Mouse (Mus musculus): ENCODE data around the gene Spata31d1b. TPM values are rescaled to one million over a fixed set of nuclear protein-coding genes. Genes with fewer than 3 reads are reported as not detected.

Gene Spata31d1b
- not detected for polyA plus RNA-seq (2014; fragmentation: Illumina TruSeq; extraction: RNeasy Lipid Tissue Mini Kit (QIAGEN cat#74804); ENCODE audit: low read depth, low replicate concordance)

DNA sequence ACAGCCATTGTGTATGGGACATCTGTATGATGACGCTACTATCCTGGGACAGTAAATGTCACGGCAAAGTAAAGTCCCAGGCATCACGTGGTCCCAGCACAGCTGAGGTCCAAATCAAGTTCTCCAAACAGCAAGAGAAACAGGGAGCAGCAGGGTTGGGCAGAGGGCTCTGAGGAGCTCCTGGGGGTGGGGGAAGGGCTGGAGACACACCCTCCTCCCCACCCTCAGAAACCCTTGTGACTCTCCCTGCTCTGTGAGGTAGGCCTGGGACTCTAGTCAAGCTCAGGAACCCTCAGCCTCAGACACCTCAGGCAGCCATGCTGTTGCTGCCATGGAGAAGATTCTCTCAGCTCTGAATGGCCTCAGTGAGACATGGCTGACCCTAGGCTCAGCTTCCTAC is at the start of gene Spata31d1b:
Gene Spata31d1b, plus strand, starts transcription at position 301 of the 400 bp plus-strand sequence.

DNA sequence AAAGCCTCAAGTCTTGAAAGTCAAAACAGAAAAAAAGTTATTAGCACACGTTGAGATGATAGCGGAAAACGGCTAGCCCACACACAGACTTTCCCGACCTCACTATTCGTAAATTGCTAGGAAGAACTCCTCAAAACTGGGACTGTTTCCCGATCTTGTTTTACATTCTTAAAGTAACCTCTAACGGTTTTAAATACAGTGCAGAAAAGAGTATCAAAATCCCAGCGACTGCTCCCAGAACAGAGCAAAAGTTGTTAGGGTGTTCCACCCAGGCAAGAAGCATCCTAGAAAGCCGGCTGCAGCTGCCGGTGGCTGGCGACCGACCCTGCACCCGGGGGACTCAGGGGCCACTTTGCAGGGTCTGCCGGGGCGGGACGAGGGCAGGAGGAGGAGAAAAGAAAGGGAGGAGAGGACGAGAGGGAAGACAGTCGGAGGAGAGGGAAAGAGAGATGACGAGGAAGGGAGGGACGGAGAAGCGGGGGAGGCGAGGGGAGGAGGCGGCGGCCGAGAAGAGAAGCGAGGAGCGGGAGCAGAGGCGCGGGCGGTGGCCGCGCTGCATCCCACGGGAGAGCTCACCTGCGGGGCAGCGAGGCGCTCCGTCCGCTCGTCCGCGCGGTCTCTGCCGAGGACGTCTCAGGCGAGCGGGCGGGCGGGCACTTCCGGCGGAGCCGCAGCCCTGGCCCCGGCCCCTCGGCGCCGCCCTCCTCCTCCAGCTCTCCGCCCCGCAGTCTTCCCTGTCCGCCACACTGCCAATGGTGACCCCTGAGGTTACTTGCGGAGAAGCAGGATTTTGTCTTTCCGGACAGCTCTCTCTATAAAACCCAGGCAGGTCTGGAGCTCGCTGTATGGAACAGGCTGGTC is 36.7 kb upstream of the Spata31d1b start, which contains the start of gene Golm1:
Gene Golm1, minus strand, starts transcription at position 661 of the 861 bp plus-strand sequence.

DNA sequence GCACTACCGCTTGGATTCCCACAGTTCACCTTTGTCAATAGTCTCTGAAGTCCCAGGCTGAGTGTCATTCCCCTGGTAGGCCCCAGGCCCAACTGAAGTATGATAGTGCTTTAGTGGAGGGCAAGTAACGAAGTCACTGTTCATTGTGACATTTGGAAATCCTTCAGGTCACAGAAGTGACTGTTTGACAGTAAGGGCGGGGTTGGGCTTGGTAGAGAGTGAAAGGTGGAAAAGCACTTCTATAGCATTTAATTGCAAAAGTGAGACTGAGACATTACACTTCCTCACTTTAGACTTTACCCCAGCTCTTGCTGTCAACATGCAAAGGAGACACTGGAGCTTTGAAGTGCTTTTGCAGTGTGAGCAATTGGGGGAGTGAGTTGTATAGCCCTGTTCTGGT is 18.1 kb upstream of the Spata31d1b start, which contains the start of gene 4921517D22Rik:
Gene 4921517D22Rik, minus strand, starts transcription at position 101 of the 400 bp plus-strand sequence.

DNA sequence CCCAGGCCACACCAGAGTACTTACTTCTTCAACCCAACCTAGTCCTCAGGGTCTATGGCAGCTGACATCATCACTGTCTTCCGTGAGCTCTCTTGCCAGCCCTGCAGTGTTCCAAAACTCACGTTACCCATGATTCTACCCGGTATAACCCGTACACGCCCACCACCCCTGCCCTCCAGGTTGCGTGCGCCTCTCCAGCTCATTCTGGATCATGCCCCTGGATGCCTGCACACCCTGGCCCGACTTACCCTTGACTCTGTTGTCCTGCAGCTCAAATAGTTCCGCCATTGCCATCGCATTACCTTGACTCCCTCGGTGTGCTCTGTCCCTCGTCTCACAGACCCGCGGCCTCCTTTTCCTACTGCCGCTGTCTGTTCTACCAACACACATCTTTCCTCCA is 1.9 kb upstream of the Spata31d1b start, which contains the start of gene Spata31d1a:
Gene Spata31d1a, minus strand, starts transcription at position 101 of the 400 bp plus-strand sequence.

DNA sequence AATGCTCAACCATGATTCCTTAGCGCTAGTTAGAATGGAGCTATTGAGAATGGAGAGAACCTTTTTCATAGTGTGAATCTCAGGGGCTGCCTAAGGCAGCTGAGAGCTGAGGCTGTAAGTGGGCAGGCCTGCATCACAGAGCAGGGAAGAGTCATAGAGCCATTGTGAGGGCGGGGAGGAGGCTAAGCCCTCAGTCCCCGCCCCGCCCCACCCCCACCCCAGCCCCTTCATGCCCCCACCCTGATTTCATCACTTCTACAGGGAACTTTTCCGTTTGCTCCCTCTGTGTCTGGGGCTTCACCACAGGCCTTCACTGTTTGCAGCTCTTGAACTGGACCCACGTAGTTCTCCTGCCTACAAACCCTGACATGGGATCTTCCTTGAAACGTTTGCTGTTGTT is 19.6 kb downstream of the Spata31d1b start, which contains the start of gene Spata31d1d:
Gene Spata31d1d, minus strand, starts transcription at position 101 of the 400 bp plus-strand sequence.

DNA sequence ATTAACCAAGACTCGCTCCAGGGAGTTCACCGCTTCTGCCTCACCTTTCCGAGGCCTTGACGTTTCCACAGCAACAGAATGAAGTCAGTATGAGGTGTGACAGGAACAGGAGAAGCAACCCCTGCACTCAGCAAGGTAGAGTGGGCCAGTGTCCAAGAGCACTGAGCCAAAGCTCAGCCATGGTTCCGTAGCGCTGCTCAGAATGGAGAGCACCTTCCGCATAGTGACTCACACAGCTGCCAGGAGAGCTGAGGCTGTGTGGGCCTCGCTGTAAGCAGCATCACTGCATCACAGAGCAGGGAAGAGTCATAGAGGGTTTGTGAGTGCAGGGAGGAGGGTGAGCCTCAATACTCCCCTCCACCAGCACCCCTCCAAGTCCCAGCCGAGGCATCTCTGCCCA is 34.6 kb downstream of the Spata31d1b start, which contains the start of gene 1700014D04Rik:
Gene 1700014D04Rik, minus strand, starts transcription at position 42 of the 400 bp plus-strand sequence.

Other genes with a start within 250 kb of the Spata31d1b start
- 51.1 TPM for gene Agtpbp1, start 127.1 kb upstream of the Spata31d1b start, polyA plus RNA-seq (2014; fragmentation: Illumina TruSeq; extraction: RNeasy Lipid Tissue Mini Kit (QIAGEN cat#74804); ENCODE audit: low read depth, low replicate concordance)
- gene Naa35, start 127.0 kb upstream of the Spata31d1b start, polyA plus RNA-seq (2014; fragmentation: Illumina TruSeq; extraction: RNeasy Lipid Tissue Mini Kit (QIAGEN cat#74804); ENCODE audit: low read depth, low replicate concordance), result 118 TPM
- gene Golm1, start 36.5 kb upstream of the Spata31d1b start, polyA plus RNA-seq (2014; fragmentation: Illumina TruSeq; extraction: RNeasy Lipid Tissue Mini Kit (QIAGEN cat#74804); ENCODE audit: low read depth, low replicate concordance), result 9.6 TPM
- gene 4921517D22Rik, start 18.2 kb upstream of the Spata31d1b start, polyA plus RNA-seq (2014; fragmentation: Illumina TruSeq; extraction: RNeasy Lipid Tissue Mini Kit (QIAGEN cat#74804); ENCODE audit: low read depth, low replicate concordance), result not detected
- gene Spata31d1a, start 2.0 kb upstream of the Spata31d1b start, polyA plus RNA-seq (2014; fragmentation: Illumina TruSeq; extraction: RNeasy Lipid Tissue Mini Kit (QIAGEN cat#74804); ENCODE audit: low read depth, low replicate concordance), result not detected
- gene Spata31d1d, start 19.5 kb downstream of the Spata31d1b start, polyA plus RNA-seq (2014; fragmentation: Illumina TruSeq; extraction: RNeasy Lipid Tissue Mini Kit (QIAGEN cat#74804); ENCODE audit: low read depth, low replicate concordance), result not detected
- gene 1700014D04Rik, start 34.5 kb downstream of the Spata31d1b start, polyA plus RNA-seq (2014; fragmentation: Illumina TruSeq; extraction: RNeasy Lipid Tissue Mini Kit (QIAGEN cat#74804); ENCODE audit: low read depth, low replicate concordance), result not detected
- 138 TPM for gene Isca1, start 57.5 kb downstream of the Spata31d1b start, polyA plus RNA-seq (2014; fragmentation: Illumina TruSeq; extraction: RNeasy Lipid Tissue Mini Kit (QIAGEN cat#74804); ENCODE audit: low read depth, low replicate concordance)
- gene Gm49354, start 70.0 kb downstream of the Spata31d1b start, polyA plus RNA-seq (2014; fragmentation: Illumina TruSeq; extraction: RNeasy Lipid Tissue Mini Kit (QIAGEN cat#74804); ENCODE audit: low read depth, low replicate concordance), result not detected
- gene Tut7, start 110.9 kb downstream of the Spata31d1b start, polyA plus RNA-seq (2014; fragmentation: Illumina TruSeq; extraction: RNeasy Lipid Tissue Mini Kit (QIAGEN cat#74804); ENCODE audit: low read depth, low replicate concordance), result 101 TPM